Mouse (Mus musculus) brain, embryonic 18.5 days (tissue): Measurements from ENCODE around the gene Degs1.
"Not testable (repeated sequence)": the region's sequence is repeated elsewhere in the genome, so short reads cannot be mapped to it uniquely, and the experiment has no call there.

ENCODE experiments used
- DNase-seq: peaks from one replicate; pipeline ENCODE4 v3.0.0-alpha.2; 2012; ENCODE audit warnings: low read depth, low spot score

The Degs1 gene

GRCm38 (mm10) chr1:182282091-182283075, at the start of gene Degs1:
Gene Degs1 (minus strand): TSS chr1:182282804.
- DNase-seq: peak; percentile 71

DNA sequence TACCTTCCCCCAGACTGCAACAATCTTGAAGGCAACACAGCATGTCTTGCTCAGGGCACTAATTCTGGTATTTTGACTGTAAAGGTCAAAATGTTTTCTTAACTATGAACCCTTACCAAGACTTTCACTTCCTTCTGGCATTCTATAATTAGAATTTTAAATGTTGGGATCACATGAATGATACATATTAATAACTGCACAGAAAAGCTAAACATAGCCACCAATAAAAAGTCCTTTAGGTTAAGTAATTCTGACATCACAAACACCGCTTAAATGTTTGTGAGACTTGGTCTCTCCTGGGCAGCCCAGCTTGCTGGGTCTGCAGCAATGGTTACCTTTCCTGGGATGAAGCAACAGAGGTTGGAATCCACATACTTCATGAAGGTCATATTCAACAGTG, 43.3 kb upstream of the Degs1 start:
- DNase-seq: no peak

DNA sequence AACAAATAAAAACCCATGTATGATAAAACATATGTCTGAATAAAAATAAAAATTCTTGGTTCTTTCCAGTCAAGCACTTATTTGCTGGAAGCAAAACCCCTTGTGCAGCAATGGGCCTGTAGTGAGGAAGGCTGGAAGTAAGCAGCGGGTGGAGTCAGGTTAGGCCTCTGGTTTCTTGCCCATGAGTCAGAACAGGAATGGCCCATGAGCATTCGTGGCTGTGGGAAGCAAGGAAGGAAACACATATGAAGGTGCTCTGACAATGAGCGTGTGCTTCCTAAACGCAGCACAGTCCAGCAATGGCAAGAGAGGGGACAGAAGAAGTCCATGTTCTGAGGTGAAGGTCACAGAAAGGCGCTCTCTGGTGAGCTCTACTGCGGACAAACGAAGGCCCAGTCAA, 41.9 kb upstream of the Degs1 start:
- DNase-seq: no peak

DNA sequence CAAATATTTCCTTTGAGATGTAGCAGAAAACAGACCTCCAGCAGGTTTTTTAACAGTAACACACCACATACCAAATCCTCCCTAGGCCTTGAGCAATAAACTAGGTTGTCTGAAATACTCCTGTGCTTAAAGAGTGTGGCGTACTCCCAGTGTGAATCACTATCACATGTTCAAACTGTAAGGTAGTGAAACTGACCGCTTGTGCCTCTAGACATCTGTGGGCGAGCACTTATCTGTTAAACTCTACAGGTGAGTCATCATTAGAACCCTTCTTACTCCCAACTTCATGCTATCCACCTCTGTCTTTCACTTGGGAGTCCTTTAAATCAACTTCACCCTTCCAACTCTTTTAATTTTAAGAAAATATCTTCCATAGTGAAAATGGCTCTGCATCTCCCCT, 40.5 kb upstream of the Degs1 start:
- DNase-seq: no peak

GRCm38 (mm10) chr1:182314201-182314600, 31.6 kb upstream of the Degs1 start:
- DNase-seq: no peak

DNA sequence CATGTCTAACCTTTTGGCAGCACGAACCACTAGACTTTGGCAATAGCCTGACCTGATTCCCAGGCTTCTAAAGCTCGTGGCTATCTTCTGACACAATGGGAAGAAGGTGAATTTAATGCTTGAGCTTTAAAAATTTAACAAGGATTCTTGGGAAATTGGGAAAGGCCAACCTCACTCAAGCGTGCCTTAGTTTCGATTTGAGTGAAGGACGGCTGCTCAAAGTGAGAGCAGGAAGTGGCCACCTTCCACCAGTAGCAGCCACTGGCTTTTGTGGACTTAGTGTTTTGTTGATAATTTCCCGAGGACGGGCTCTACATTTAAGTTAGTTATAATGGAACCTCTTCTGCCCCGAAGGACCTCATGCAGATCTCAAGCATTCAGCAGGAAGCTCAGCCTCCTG, 30.6 kb upstream of the Degs1 start:
- no peak for DNase-seq

DNA sequence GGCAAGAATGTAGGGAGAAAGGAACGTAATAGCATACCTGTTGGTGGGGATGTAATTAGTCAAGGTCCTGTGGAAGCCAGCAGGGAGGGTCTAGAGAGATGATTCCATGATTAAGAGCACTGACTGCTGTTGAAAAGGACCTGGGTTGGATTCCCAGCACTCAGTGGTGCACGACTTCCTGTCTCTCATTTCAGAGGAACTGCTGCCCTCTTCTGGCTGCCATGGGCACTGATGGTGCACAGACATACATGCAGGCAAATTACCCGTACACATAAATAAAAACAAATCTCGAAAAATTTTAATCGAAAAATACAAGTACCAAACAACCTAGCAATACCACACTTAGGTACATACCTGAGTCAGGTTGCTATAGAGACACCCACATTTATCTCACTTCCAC, 28.8 kb upstream of the Degs1 start:
- no peak for DNase-seq

DNA sequence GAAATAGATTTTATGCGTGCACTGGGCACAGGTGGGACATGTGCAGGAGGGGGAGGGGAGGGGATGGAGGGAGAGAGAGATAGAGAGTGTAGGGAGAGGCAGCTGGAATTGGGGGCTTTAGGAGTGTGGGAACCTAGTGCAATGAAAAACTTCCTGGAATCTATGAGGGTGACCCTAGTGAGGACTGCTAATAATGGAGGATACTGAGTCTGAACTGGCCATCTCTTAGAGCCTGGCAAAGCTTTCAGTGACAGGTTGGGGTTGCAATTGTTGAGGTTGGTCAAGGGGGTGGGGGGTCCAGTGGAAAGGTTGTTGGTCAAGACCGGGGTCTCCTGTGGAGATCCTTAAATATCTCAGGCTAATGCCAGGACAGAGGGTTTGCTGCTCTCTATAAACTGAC, 27.7 kb upstream of the Degs1 start:
- DNase-seq: no peak

DNA sequence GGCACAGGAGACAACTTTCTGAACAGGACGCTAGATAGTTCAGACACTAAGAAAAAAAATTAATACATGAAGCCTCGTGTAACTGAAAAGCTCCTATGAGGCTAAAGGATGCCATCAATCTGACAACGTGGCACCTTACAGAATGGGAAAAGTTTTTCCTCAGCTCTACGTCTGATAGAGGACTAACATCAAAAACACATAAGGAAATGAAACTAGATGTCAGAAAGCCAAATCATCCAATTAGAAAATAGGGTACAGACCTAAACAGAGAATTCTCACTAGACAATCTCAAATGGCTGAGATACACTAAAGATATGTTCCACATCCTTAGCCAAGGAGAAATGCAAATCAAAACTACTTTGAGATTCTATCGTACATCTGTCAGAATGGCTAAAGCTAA, 26.8 kb upstream of the Degs1 start:
- DNase-seq: no peak

DNA sequence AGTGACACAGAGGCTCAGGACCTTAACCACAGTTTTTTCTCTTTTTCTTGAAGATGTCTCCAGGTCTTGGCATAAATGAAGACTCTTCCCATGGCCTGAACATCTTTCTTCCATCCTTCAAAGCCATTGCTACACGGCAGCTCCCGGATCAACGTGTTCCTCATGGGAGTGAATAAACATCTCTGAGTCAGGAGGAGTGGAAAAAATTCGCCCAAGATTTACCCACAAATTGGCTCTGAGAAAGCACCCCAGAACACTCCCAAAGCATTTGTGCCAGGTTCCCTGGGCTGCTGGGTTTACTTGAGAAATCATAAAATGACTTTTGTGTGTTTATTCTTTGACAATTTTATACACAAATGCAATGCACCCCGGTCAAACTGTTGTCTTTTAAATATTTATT, 20.3 kb upstream of the Degs1 start:
- no peak for DNase-seq

DNA sequence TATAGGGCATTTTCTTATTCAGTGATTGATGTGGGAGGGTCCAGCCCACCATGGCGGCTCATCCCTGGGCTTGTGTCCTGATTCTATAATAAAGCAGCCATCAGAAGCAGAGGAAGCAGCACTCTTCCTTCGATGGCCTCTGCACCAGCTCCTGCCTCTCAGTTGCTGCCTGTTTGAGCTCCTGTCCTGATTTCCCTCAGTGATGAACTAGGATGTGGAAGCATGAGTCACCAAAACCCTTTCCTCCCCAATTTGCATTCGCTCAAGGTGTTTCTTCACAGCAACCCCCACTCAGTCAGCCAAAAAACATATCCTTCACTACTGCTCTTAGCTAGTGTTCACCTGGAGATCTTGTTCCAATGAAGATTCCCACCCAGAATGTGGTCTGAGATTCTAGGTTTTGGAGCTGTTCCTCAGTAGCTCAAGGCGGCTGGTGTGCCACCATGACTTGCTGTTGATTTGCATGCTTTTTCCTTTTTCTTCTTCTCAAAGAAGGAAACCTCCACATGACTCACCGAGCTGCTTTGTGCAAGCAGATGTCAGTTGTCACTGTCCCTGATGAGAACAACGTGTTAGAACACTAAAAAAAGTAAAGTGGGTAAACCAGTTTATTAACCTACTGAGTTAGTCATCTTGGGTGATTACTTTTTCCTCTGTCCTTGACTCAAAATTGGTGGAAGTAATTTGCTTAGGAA, 19.7 kb upstream of the Degs1 start:
- DNase-seq: no peak

- no peak for DNase-seq
These were observed 15.2 kb upstream of the Degs1 start for GRCm38 (mm10) chr1:182297821-182298220.

GRCm38 (mm10) chr1:182297246-182297645, 14.6 kb upstream of the Degs1 start:
- no peak for DNase-seq

DNA sequence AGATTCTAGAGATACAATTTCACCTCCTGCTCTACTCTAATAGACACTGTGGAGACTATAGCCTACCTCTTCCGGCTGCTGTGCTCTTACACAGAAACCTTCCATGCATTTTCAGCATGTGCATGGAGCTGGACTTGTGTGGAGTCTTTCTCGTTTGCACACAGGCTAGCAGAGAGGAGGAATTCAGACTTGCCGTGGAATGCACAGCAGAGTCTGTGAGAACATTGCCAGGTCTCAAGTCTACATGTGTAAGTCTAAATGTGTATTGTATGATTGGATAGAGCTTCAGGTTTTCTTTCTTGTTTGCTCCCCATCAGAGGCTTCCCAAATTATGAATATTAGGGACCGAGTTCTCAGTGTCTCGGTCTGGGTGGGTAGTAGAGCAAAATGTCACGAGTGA, 14.2 kb upstream of the Degs1 start:
- DNase-seq: no peak

DNA sequence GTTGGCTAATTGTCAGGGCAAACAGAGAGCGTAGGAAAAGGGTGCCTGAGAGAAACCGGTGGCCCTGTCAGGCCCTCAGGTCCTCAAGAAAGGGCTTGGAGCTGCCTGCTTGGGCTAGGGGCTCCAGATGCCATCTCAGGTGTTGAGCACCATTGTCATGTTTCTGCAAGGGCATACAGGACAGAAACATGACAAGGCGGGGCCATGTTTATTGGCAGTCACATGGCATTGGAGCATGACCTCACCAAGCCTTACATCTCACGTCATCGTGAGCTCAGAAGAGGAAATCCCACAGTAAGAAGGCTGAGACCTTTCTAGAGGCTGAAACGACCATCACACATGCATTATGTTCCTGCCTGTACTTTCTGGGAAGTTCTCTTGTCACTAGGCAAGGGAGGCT, 13.5 kb upstream of the Degs1 start:
- no peak for DNase-seq

GRCm38 (mm10) chr1:182292291-182292690, 9.7 kb upstream of the Degs1 start:
- no peak for DNase-seq

GRCm38 (mm10) chr1:182290741-182291140, 8.1 kb upstream of the Degs1 start:
- DNase-seq: not testable (repeated sequence)

DNA sequence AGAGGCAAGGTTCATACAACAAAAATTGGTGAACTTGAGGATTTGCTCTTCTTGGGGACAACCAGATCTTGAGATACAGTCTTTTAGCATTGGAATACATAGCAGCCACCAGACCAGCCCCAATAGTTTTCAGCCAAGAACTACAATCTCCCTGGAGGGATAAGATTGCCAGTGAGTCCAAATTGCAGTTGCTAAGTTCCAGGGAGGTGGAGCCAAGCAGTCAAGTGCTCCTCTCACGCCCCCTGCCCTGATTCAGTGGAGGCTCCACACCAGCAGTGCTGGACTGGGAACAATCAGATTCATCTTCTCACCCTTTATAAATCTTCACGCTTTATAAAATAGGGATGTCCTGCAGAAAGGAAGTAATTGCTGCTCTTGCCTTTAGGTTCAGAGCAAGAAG, 7.2 kb upstream of the Degs1 start:
- no peak for DNase-seq

- DNase-seq: no peak
These were observed 6.0 kb upstream of the Degs1 start for GRCm38 (mm10) chr1:182288601-182289000.

- no peak for DNase-seq
These were observed 5.2 kb upstream of the Degs1 start for GRCm38 (mm10) chr1:182287781-182288180.

DNA sequence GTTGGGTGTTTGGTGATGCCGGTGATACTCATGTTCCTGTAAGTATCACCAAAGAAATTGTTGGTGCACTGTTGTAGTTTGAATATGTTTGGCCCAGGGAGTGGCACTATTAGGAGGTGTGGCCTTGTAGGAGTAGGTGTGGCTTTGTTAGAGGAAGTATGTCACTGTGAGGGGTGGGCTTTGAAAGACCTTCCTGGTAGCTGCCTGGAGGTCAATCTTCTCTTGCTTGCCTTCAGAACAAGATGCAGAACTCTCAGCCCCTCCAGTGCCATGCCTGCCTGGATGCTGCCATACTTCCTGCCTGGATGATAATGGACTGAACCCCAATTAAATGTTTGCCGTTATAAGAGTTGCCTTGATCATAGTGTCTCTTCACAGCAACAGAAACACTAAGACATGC, 2.2 kb upstream of the Degs1 start:
- DNase-seq: no peak

DNA sequence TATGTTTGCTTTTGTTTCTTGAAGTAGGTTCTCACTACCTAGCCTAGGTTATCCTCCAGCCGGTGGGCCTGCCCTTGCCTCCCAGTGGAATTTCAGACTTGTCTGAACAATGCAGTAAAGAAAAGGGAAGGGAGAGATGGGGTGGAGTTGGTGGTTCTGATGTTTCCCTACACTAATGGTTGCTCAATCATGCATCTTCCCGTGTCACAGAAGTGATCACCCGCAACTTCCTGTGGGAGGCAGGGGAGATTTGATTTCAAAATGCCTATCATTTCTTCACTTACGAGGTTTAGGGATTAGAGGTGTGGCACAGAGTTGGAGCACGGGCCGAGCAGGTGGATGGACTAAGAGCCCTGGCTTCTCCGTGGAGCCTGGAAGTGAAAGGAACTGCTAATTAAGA, 627 bp upstream of the Degs1 start:
- no peak for DNase-seq

DNA sequence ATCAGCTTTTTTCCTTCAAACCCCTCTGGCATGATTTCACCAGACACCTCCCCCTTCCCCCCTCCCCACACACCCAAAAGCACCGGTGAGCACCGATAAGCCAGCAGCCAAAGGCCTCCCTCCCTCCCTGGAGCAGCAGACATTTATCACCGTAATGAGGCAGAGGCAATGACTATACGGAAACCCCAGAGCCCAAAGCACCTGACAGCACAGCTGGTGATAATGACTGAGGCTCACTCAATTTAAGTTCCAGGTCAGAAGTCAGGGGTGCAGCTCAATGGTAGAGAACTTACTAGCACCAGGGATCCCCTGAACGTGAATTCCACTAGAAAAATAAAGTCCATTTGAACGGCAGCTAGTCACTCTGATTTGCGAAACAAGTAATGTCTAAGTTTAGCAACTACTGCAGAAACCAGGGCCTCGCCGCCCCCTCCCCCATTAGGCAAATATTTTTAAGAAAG, 1.3 kb downstream of the Degs1 start:
- DNase-seq: no peak
